Mouse (Mus musculus): ENCODE measurements at regions not wholly inside any gene's neighbourhood (a gene's known extent, or its start where the extent isn't known, plus 50 kb on each side); places are given as distances from the start of the nearest gene placed in this dataset.
"Not testable (repeated sequence)": the region's sequence is repeated elsewhere in the genome, so short reads cannot be mapped to it uniquely, and the experiment has no call there.

DNA sequence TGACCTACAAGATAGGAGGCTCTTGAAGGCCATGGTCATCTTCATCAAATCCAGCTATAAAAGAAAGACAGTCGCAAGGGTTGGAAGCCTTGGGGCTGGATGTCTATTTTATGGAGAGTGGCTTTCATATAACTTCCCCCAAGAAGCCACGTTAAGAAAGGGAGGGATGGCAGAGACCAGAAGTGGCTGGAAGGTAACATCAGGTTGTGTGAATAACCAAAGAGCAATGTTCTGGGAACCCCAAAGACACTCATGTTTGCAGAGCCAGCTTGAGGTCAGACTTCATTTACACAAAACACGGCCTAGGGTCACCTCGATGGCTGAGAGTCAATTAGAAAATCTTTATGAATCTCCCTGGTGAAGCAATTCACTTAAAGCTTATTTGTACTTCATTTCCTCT is 90.0 kb upstream of the Irx2 start:
- DNase-seq (ENCODE audit: low spot score in 2 of 2), result no peak

DNA sequence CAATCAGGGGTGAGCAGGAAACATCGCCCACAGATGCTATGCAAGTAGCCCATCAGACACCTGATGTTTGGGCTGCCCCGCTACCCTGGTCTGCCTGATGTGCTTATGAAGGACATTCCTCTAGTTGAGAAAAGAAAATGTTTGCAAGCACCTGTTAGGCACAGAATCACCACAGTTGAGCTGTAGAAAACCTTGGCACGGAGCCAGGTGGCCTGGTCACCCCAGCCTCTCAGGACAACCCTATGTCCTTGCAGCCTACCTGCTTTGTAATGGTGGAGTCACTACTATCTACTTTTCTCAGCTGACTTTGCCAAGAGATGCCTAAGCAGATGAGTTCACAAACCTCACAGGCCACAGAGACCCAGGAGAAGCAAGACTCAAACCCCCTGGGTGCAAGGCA is 86.9 kb upstream of the Irx2 start:
- no peak for DNase-seq (ENCODE audit: low spot score in 2 of 2)

DNA sequence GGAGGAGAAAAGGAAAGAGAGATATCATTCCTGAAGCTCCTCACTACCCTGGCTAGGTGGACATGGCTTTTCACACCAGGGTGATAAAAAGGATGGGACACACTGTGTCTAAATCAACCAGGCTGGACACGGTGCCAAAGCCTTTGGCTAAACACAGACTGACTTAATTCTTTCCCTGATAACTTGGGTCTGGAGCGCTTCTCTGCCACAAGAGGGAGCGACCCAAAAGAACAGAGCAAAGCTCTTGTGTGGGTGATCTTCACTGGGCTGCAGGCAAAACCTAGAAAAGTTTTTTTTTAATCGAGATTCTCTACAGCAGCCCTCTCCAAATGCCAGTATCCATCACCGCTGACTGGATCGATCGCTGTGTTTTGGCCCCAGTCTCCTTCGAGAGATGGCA is 70.7 kb upstream of the Irx2 start:
- no peak for DNase-seq (ENCODE audit: low spot score in 2 of 2)

DNA sequence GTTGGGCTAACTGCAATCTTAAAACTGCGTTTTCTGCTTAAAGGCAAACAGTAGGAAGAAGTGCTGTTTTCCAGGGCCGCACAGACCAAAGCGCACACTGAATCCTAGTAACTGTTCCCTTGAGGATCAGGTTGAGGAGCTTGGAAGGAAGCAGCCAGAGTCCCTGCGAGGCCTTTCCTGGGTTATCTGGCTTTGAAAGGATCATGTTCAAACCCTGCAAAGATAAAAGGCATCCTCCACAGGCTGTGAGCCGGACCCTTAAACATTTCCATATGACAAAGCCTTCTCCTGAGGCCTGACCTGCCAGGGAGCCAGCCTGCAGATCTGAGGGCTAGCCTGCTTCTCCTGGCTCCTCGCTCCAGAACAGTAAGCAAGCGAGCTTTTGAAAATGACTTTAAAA is 56.7 kb upstream of the Irx2 start:
- no peak for DNase-seq (ENCODE audit: low spot score in 2 of 2)

DNA sequence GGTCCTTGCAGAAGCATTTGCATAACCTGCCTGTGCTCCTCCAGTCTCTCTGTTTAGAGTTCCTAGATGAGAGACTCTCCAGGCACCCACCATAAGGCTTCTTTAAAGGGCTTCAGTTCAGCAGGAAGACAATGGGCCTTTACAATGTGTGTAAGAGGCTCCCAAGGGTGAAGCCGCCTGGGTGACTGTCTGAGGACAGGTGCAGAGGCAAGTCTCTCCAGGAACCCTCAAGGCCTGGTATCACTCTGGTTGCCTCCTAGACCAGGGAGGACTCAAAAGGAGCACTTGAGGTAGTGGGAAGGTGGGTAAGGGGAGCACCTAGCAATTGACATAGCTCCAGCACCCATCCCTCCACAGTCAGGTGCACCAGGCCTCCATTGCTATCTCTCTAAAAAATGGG is 55.8 kb upstream of the Irx2 start:
- no peak for DNase-seq (ENCODE audit: low spot score in 2 of 2)

- not testable (repeated sequence) for DNase-seq (ENCODE audit: low spot score in 2 of 2)
Measured at GRCm38 (mm10) chr13:72574126-72574525, 54.5 kb upstream of the Irx2 start.

- DNase-seq (ENCODE audit: low spot score in 2 of 2), result no peak
Measured at GRCm38 (mm10) chr13:72576485-72576884, 52.1 kb upstream of the Irx2 start.

GRCm38 (mm10) chr13:72578416-72578815 is 50.2 kb upstream of the Irx2 start:
- no peak for DNase-seq (ENCODE audit: low spot score in 2 of 2)

Measured in right cerebral cortex, postnatal 10 days (tissue).